Mouse (Mus musculus): ENCODE measurements at regions not wholly inside any gene's neighbourhood (a gene's known extent, or its start where the extent isn't known, plus 50 kb on each side); places are given as distances from the start of the nearest gene placed in this dataset.
A peak's percentile ranks its signal among the peaks of the same experiment; 100 is the strongest.

- DNase-seq, result no peak
These were observed 680.1 kb downstream of the Nova1 start for GRCm38 (mm10) chr12:46138646-46139045.

- no peak for DNase-seq
These were observed 692.9 kb downstream of the Nova1 start for GRCm38 (mm10) chr12:46125867-46126266.

GRCm38 (mm10) chr12:46111352-46111751 lies 707.4 kb downstream of the Nova1 start:
- DNase-seq, result no peak

GRCm38 (mm10) chr12:46083356-46083755 lies 735.4 kb downstream of the Nova1 start:
- no peak for DNase-seq

- no peak for DNase-seq
These were observed 742.9 kb downstream of the Nova1 start for GRCm38 (mm10) chr12:46075789-46076217.

- DNase-seq, result no peak
These were observed 743.4 kb downstream of the Nova1 start for GRCm38 (mm10) chr12:46075355-46075754.

GRCm38 (mm10) chr12:46066896-46067295 lies 751.8 kb downstream of the Nova1 start:
- DNase-seq, result no peak

GRCm38 (mm10) chr12:46040626-46041025 lies 778.1 kb downstream of the Nova1 start:
- no peak for DNase-seq

GRCm38 (mm10) chr12:46040216-46040615 lies 778.5 kb downstream of the Nova1 start:
- DNase-seq, result no peak

GRCm38 (mm10) chr12:46036540-46037094 lies 782.1 kb downstream of the Nova1 start:
- no peak for DNase-seq

GRCm38 (mm10) chr12:46025266-46025665 lies 793.5 kb downstream of the Nova1 start:
- no peak for DNase-seq

- DNase-seq, result no peak
These were observed 797.2 kb downstream of the Nova1 start for GRCm38 (mm10) chr12:46021546-46021910.

GRCm38 (mm10) chr12:46020835-46021545 lies 797.7 kb downstream of the Nova1 start:
- DNase-seq, result no peak

GRCm38 (mm10) chr12:45977691-45978414 lies 840.9 kb downstream of the Nova1 start:
- DNase-seq, result no peak

- no peak for DNase-seq
These were observed 842.9 kb downstream of the Nova1 start for GRCm38 (mm10) chr12:45975780-45976179.

GRCm38 (mm10) chr12:45970472-45970871 lies 848.3 kb downstream of the Nova1 start:
- no peak for DNase-seq

GRCm38 (mm10) chr12:45969881-45970280 lies 848.8 kb downstream of the Nova1 start:
- no peak for DNase-seq

GRCm38 (mm10) chr12:45946918-45947317 lies 871.8 kb downstream of the Nova1 start:
- DNase-seq, result no peak

GRCm38 (mm10) chr12:45944464-45944863 lies 870.0 kb upstream of the Stxbp6 start:
- no peak for DNase-seq

- no peak for DNase-seq
These were observed 867.9 kb upstream of the Stxbp6 start for GRCm38 (mm10) chr12:45942402-45942801.

GRCm38 (mm10) chr12:45933388-45933787 lies 858.9 kb upstream of the Stxbp6 start:
- DNase-seq, result no peak

GRCm38 (mm10) chr12:45932251-45932650 lies 857.7 kb upstream of the Stxbp6 start:
- no peak for DNase-seq

GRCm38 (mm10) chr12:45929760-45930150 lies 855.2 kb upstream of the Stxbp6 start:
- DNase-seq, result peak in 1 of 2 experiments; percentile 12

Data from kidney, postnatal 36 days (tissue).